Mouse (Mus musculus) stomach, embryonic 14.5 days (tissue): ENCODE measurements around the gene Psip1. TPM values are rescaled to one million over a fixed set of nuclear protein-coding genes. Genes with fewer than 3 reads are reported as not detected.
A peak's percentile ranks its signal among the peaks of the same experiment; 100 is the strongest.
"Not testable (repeated sequence)": the region's sequence is repeated elsewhere in the genome, so short reads cannot be mapped to it uniquely, and the experiment has no call there.

Source experiments
- ATAC-seq: fragments of 200-750 bp; cut with Nextera tagmentation; 2 replicates; pipeline ENCODE4 v1.8.0; 2017; ENCODE audit warnings: low read depth, moderate TSS enrichment; ENCODE audit not compliant: insufficient number of reproducible peaks, insufficient read depth, low FRiP score
- H3K27ac ChIP-seq: fragments of 300-500 bp; sonication (generic); 2 replicates; pipeline ENCODE4 v1.5.1; 2014; ENCODE audit warnings: mild to moderate bottlenecking, low read length, moderate library complexity, mixed read lengths
- H3K27me3 ChIP-seq: fragments of 300-500 bp; sonication (generic); 2 replicates; pipeline ENCODE4 v1.6.1; 2014; ENCODE audit warnings: low read length, control low read depth, mixed read lengths; ENCODE audit not compliant: control insufficient read depth, insufficient read depth
- H3K36me3 ChIP-seq: fragments of 300-500 bp; sonication (generic); 2 replicates; pipeline ENCODE4 v1.6.1; 2014; ENCODE audit warnings: mild to moderate bottlenecking, control low read depth, low read length, moderate library complexity, mixed read lengths; ENCODE audit not compliant: control insufficient read depth, insufficient read depth
- H3K4me1 ChIP-seq: fragments of 300-500 bp; sonication (generic); 2 replicates; pipeline ENCODE4 v1.6.1; 2014; ENCODE audit warnings: low read length, control low read depth, mixed read lengths; ENCODE audit not compliant: control insufficient read depth, insufficient read depth
- H3K4me2 ChIP-seq: fragments of 300-500 bp; sonication (generic); replicated peaks from 2 replicates; pipeline ENCODE4 v1.6.1; 2014; ENCODE audit warnings: low read depth, low read length, control low read depth
- H3K4me3 ChIP-seq: fragments of 300-500 bp; sonication (generic); 2 replicates; pipeline ENCODE4 v1.5.1; 2014; ENCODE audit warnings: low read depth, low read length, control low read depth
- H3K9ac ChIP-seq: fragments of 300-500 bp; sonication (generic); replicated peaks from 2 replicates; pipeline ENCODE4 v1.6.1; 2014; ENCODE audit warnings: low read depth, mild to moderate bottlenecking, control low read depth, low read length, moderate library complexity, mixed read lengths
- H3K9me3 ChIP-seq: fragments of 300-500 bp; sonication (generic); 2 replicates; pipeline ENCODE4 v1.6.1; 2016; ENCODE audit warnings: low read depth, low read length, control low read depth; ENCODE audit not compliant: control insufficient read depth
- WGBS: fragments of 180-500 bp; shearing (Covaris S2); extraction: QIAGEN DNeasy Blood & Tissue Kit; methylation state at CpG from one replicate; pipeline ENCODE4 v1.1.7; 2014; 5-methylcytosine and 5-hydroxymethylcytosine counted together
- polyA plus RNA-seq: library from polyadenylated mRNA; unstranded; fragments of >200 nt; fragmentation: Nextera tagmentation; extraction: Ambion mirVana; gene quantifications from 2 replicates; pipeline ENCODE4 v1.2.1, GENCODE M21; 2014

Psip1 gene
- polyA plus RNA-seq, 1 experiment from 2014 or later: 137 TPM

DNA sequence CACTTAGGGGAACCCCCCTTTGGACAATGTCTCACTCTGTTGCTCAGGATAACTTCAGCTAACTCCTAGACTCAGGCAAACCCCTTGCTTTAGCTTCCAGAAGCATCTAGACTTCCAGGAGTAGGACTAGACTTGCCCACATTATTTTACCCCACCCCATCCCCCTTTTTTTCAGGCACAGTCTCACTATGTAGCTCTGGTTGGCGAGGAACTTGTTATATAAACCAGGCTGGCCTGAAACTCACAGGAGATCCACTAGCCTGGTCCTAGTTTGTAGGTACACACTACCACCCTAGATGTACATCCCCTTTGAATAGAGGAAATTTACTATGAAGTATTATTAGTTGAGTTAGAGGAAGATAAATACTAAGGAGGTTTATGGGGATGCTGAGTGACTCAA, 27.9 kb upstream of the Psip1 start:
- H3K4me3 ChIP-seq: no peak overlapping the region
- H3K27ac ChIP-seq: no peak overlapping the region
- no peaks in the 10 kb centered on the region for H3K9me3 ChIP-seq
- no peaks in the 10 kb centered on the region for H3K36me3 ChIP-seq
- no peaks in the 10 kb centered on the region for H3K4me1 ChIP-seq
- H3K9ac ChIP-seq: no peak overlapping the region
- H3K4me2 ChIP-seq: no peak overlapping the region
- 89% methylated on average over 1 of the region's 1 CpGs for WGBS
- no peak for ATAC-seq
- no peaks in the 10 kb centered on the region for H3K27me3 ChIP-seq

DNA sequence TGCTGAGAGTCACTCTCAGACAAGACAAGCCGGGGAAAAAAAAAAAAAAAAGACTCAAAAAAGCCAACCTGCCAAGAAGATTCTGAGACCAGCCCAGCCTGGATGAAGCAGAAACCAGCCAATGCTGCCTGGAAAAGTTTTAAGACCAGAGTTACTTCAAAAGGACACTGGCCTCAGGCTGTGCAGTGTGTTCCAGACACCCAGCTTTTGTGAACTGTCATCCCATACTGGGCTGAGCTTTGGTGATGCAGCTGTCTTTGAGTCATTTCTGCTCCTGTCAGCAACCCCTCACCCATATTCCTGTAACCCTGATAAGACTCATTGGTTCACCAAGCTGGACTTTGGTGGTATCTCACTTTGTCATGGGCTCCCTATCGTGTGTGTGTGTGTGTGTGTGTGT, 26.4 kb upstream of the Psip1 start:
- Histone ChIP-seq H3K4me3 (no peak overlapping the region), H3K9me3 (no peaks in the 10 kb centered on the region), H3K4me2 (no peak overlapping the region), H3K27ac (no peak overlapping the region), H3K36me3 (no peaks in the 10 kb centered on the region), H3K9ac (no peak overlapping the region), H3K27me3 (no peaks in the 10 kb centered on the region), H3K4me1 (no peaks in the 10 kb centered on the region)
- no peak for ATAC-seq
- 50% methylated on average over 2 of the region's 2 CpGs for WGBS

DNA sequence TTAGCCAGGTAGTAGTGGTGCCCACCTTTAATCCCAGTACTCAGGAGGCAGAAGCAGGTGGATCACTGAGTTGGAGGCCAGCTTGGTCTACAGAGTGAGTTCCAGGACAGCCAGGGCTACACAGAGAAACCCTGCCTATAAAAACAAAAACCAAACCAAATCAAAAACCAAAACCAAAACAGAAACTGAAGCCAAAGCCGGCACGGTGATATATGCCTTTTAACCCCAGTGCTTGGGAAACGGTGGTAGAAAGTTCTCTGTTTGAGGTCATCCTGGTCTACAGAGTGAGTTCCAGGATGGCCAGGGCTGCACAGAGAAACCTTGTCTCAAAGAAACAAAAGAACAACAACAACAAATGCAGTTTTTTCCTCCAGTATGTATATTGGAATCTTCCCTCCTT, 26.0 kb upstream of the Psip1 start:
- Histone ChIP-seq H3K4me2 (no peak overlapping the region), H3K9me3 (no peaks in the 10 kb centered on the region), H3K9ac (no peak overlapping the region), H3K4me3 (no peak overlapping the region), H3K36me3 (no peaks in the 10 kb centered on the region), H3K4me1 (no peaks in the 10 kb centered on the region), H3K27ac (no peak overlapping the region), H3K27me3 (no peaks in the 10 kb centered on the region)
- WGBS: 84% methylated on average over 3 of the region's 3 CpGs
- ATAC-seq: no peak

DNA sequence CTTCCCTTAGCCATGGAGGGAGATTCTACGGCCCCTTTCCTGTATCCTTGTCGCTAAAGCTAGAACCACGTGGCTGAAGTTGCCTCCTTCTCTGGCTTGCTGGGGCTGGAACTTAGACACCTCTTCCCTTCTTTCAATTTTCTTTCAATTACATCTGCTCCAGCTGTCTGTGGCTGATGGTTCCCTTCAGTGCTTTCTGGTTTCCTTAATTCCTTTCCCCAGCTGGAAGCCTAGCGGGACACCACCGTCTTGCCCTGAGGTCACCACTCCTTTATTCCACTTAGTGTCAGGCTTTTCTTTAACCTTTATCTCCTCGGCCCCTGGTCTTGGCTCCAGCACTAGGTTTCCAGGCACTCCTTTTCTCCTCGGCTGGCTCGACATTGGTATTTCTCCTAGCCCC, 24.8 kb upstream of the Psip1 start:
- H3K4me2 ChIP-seq: no peak overlapping the region
- H3K4me3 ChIP-seq: no peak overlapping the region
- ATAC-seq: no peak
- H3K9me3 ChIP-seq: no peaks in the 10 kb centered on the region
- H3K36me3 ChIP-seq: no peaks in the 10 kb centered on the region
- 62% methylated on average over 8 of the region's 8 CpGs for WGBS
- no peak overlapping the region for H3K27ac ChIP-seq
- H3K4me1 ChIP-seq: no peaks in the 10 kb centered on the region
- no peaks in the 10 kb centered on the region for H3K27me3 ChIP-seq
- H3K9ac ChIP-seq: no peak overlapping the region

DNA sequence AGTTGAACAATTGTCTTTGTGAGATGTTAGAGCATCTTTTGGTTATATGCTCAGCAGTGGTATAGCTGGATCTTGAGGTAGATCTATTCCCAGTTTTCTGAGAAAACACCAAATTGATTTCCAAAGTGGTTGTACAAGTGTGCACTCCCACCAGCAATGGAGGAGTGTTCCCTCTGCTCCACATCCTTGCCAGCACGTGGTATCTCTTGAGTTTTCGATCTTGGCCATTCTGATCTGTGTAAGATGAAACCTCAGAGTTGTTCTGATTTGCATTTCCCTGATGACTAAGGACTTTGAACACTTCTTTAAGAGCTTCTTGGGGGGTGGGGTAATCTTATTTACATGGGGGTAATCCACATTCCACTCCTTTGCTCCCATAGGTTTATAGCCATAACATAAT, 23.3 kb upstream of the Psip1 start:
- H3K4me3 ChIP-seq: no peak overlapping the region
- 51% methylated on average over 2 of the region's 2 CpGs for WGBS
- H3K9me3 ChIP-seq: no peaks in the 10 kb centered on the region
- no peaks in the 10 kb centered on the region for H3K4me1 ChIP-seq
- H3K27me3 ChIP-seq: no peaks in the 10 kb centered on the region
- no peak overlapping the region for H3K27ac ChIP-seq
- no peaks in the 10 kb centered on the region for H3K36me3 ChIP-seq
- H3K4me2 ChIP-seq: no peak overlapping the region
- H3K9ac ChIP-seq: no peak overlapping the region
- ATAC-seq: no peak

DNA sequence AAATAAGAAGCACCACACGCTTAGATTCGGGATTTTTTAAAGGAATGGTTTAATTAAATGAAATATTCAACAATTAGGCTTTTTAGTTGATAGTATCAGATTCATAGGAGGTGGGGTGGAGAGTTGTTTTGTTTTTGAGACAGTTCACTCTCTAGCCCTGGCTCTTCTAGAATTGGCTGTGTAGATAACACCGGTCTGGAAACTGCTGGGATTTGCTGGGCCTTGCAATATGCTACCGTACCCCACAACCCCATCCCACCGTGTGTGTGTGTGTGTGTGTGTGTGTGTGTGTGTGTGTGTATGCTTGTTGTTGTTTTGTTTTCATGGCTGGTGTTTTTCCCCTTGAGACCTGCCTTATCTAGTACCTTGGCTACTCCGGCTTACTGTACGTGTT, 14.8 kb upstream of the Psip1 start:
- H3K27me3 ChIP-seq: no peaks in the 10 kb centered on the region
- H3K4me1 ChIP-seq: no peaks in the 10 kb centered on the region
- H3K4me2 ChIP-seq: peak overlapping the region; percentile 37
- H3K36me3 ChIP-seq: no peaks in the 10 kb centered on the region
- ATAC-seq: no peak
- no peak overlapping the region for H3K27ac ChIP-seq
- no peak overlapping the region for H3K9ac ChIP-seq
- no peak overlapping the region; the same call in 1 of the 2 replicates for H3K4me3 ChIP-seq
- 54% methylated on average over 7 of the region's 7 CpGs for WGBS
- H3K9me3 ChIP-seq: no peaks in the 10 kb centered on the region

DNA sequence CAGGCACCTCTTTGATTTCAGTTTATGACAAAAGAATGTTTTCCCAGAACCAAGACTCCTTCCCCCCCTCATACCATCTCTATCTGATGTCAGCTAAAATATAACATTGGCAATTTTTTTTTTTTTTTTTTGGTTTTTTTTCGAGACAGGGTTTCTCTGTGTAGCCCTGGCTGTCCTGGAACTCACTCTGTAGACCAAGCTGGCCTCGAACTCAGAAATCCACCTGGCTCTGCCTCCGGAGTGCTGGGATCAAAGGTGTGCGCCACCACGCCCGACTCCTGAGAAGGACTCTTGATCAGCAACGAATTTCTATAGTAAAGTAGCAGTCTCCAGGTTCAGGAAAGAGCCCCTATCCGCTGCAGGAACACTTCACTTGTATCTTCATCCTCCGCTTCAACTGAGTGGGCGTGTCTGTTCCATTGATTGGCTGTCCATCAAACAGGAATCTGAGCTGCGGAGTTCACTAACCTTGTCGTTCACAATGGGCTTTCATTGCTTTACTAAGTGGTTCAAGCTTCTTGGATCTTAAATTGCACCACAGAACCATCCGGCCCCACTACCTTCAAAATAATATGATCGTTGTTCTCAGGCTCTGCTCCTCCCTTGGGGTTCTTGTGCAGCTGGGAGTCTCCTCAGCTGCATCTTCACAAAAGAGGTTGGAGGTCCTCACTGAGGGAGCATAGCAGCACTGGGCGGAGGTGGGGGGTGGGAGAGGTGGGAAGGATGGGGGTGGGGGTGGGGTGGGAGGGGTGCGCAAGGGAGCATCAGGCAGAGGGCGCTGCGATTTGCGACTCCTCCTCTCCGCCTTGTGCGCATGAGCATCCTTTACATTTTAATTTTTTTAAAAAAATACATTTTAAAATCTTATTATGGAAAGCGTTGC, 14.1 kb upstream of the Psip1 start:
- Histone ChIP-seq H3K27me3 (no peaks in the 10 kb centered on the region), H3K4me1 (no peaks in the 10 kb centered on the region), H3K9ac (no peak overlapping the region), H3K4me2 (peak overlapping the region; percentile 37), H3K27ac (no peak overlapping the region), H3K9me3 (no peaks in the 10 kb centered on the region), H3K4me3 (peak overlapping the region; percentile 11; the same call in 1 of the 2 replicates), H3K36me3 (no peaks in the 10 kb centered on the region)
- ATAC-seq: no peak; the same call in 1 of the 2 replicates
- 11% methylated on average over 22 of the region's 22 CpGs for WGBS

DNA sequence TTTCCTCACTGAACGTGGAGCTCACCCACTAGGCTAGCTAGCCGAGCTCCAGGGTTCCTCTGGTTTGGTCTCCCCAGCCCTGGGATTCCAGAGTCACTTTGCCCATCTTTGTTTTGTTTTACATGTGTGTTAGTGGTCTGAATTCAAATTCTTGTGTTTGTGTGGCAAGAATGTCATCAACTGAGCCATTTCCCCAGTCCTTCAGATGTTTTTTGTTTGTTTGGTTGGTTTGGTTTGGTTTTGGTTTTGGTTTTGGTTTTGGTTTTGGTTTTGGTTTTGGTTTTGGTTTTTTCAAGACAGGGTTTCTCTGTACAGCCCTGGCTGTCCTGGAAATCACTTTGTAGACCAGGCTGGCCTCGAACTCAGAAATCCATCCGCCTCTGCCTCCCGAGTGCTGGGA, 10.8 kb upstream of the Psip1 start:
- 90% methylated on average over 5 of the region's 5 CpGs for WGBS
- not testable (repeated sequence) for H3K9ac ChIP-seq, H3K9me3 ChIP-seq, H3K4me3 ChIP-seq, H3K27ac ChIP-seq, H3K4me1 ChIP-seq, H3K27me3 ChIP-seq, ATAC-seq, H3K4me2 ChIP-seq, H3K36me3 ChIP-seq

DNA sequence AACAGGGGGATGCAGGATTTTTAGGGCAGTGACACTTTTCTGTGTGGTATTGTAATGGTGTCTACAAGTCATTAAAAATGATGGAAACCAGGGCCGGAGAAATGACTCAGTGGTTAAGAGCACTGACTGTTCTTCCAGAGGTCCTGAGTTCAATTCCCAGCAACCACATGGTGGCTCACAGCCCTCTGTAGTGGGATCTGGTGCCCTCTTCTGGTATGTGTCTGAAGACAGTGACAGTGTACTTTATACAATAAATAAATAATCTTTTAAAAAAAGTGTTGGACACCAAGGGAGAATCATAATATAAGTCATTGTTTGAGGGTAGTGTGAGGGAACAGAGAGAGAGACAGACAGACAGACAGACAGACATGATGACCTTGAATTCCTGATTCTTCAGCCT, 6.9 kb upstream of the Psip1 start:
- Histone ChIP-seq H3K4me2 (no peak overlapping the region), H3K9me3 (no peaks in the 10 kb centered on the region), H3K4me3 (no peak overlapping the region), H3K27ac (no peak overlapping the region), H3K4me1 (no peaks in the 10 kb centered on the region), H3K36me3 (no peaks in the 10 kb centered on the region), H3K27me3 (no peaks in the 10 kb centered on the region), H3K9ac (no peak overlapping the region)
- WGBS: 93% methylated on average over 1 of the region's 1 CpGs
- ATAC-seq: no peak
